Mouse (Mus musculus) CH12.LX (cell line): ENCODE data around the gene Dusp3.

Experiments used
- CHD1 ChIP-seq: IDR thresholded peaks from 2 replicates; pipeline ENCODE4 v1.6.1; 2012; ENCODE audit warnings: low read depth, low read length, improper control_type of control experiment, inconsistent platforms
- ELF1 ChIP-seq: IDR thresholded peaks from 2 replicates; pipeline ENCODE4 v1.6.1; 2014; ENCODE audit warnings: low read depth, mild to moderate bottlenecking, inconsistent platforms, low read length, improper control_type of control experiment
- ETS1 ChIP-seq: conservative IDR thresholded peaks from 2 replicates; pipeline ENCODE4 v1.6.1; 2012; ENCODE audit warnings: low read depth, mild to moderate bottlenecking, inconsistent platforms, low read length, improper control_type of control experiment, moderate library complexity
- POLR2A ChIP-seq: IDR thresholded peaks from 2 replicates; pipeline ENCODE4 v1.6.1; 2011; ENCODE audit warnings: low read depth, mild to moderate bottlenecking, improper control_type of control experiment, low read length
- POLR2AphosphoS2 ChIP-seq: IDR thresholded peaks from 2 replicates; pipeline ENCODE4 v1.6.1; 2011; ENCODE audit warnings: low read depth, low read length, improper control_type of control experiment
- USF1 ChIP-seq: IDR thresholded peaks from 2 replicates; pipeline ENCODE4 v1.6.1; 2014; ENCODE audit warnings: low read depth, mild to moderate bottlenecking, inconsistent platforms, low read length, improper control_type of control experiment
- ZKSCAN1 ChIP-seq: IDR thresholded peaks from 2 replicates; pipeline ENCODE4 v1.6.1; 2012; ENCODE audit warnings: low read depth, inconsistent platforms, low read length, improper control_type of control experiment, borderline replicate concordance

- TF ChIP-seq ELF1: no peak
- no peak for TF ChIP-seq POLR2A
- TF ChIP-seq ETS1: no peak
- TF ChIP-seq POLR2AphosphoS2: no peak
- TF ChIP-seq ZKSCAN1: no peak
- no peak for TF ChIP-seq USF1
- no peak for TF ChIP-seq CHD1
Observed at GRCm38 (mm10) chr11:101963043-101963442, 23.8 kb downstream of the Dusp3 start.
